Mouse (Mus musculus): ENCODE measurements around the gene Sh3pxd2b. TPM values are rescaled to one million over a fixed set of nuclear protein-coding genes. Genes with fewer than 3 reads are reported as not detected.

Sh3pxd2b gene
- polyA plus RNA-seq, 1 experiment, result not detected

DNA sequence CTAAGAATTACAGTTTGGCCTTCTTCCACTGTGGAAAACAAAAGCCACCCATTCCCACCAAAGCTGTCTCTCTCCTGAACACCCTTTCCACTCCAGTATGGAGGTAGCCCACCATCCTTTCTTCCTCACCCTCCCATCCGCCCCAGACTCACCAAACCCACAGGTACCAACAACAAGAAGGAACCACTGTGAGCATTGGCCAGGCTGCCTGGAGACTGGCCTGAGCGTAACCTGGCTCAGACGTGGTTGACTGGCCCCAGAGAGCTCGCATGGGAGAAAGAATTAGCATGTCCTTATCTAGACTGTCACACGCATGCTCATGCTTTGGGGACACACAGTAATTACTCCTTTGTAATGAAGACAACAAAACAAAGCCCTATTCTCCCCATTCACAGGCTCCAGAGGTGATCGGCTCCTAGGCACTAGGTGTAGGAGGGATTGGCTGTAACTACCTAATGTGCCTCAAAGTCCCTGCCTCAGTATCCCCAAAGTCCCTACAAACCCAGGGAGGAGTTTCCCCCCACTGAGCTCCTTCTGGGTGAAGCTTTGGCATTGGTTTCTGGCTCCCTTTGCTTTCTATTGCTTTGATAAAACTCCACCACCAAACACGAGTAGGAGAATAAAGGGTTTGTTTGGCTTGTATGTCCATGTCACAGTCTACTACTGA is 36.6 kb downstream of the Sh3pxd2b start:
- TF ChIP-seq GATA1 (IDR thresholded peaks at IDR 0.05; ENCODE audit: low read length), result no peak

DNA sequence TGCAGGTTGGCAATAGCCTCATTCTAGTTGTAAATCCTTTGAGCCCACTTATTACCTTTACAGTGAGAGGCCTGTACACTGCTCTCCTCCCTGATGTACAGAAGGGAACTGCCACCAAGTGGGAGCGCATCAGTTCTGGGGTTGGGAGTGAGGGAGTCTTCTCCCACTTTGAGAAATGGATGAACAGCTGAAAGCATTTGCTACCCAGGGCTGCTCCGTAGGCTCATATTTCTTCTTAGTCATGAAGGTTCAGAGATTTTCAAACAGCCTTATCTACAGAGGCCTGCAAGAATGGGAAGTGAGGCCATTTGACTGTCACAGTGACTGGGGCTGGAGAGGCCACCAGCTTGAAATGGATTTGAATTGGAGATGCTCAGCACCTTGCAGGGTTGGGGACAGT is 38.4 kb downstream of the Sh3pxd2b start:
- no peak for TF ChIP-seq GATA1 (IDR thresholded peaks at IDR 0.05; ENCODE audit: low read length)

DNA sequence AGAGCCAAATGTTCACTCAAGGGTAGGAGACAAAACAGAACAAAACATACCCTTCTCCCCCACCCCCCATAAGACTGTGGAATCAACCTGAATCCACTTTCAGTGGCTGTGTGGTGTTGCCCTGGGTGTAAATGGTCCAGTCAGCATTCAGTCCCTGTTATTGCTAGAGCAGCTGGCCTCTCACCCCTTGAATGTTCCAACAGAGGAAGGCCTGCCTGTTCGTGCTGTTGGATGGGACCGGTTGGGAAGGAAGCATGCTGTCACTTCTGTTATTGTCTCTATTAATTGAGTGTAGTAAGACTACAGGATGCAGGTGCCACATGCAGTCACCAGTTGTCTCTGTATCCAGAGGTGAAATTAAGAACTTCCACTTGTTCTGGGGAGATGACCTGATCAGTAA is 40.4 kb downstream of the Sh3pxd2b start:
- no peak for TF ChIP-seq GATA1 (IDR thresholded peaks at IDR 0.05; ENCODE audit: low read length)

GRCm38 (mm10) chr11:32393095-32393494 is 45.5 kb downstream of the Sh3pxd2b start:
- no peak for TF ChIP-seq GATA1 (IDR thresholded peaks at IDR 0.05; ENCODE audit: low read length)

DNA sequence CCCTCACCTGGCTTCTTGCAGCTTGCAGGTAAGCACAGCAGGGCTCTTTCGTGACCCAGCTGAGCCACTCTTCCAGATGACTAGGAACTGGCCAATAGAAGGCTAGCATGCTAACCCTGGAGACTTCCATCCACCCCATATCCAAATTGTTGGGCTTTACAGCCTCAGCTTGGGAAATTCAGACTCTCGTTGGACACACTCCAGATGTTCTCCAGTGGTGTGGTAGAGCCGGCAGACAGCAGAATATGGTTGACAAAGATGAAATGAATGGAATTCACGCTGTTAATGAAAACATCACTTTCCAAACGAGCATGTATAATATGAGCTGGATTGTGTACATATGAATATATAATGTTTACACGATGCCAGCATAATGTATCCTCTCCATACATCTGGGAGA is 48.2 kb downstream of the Sh3pxd2b start:
- TF ChIP-seq GATA1 (IDR thresholded peaks at IDR 0.05; ENCODE audit: low read length), result no peak

GRCm38 (mm10) chr11:32398446-32398845 is 50.8 kb downstream of the Sh3pxd2b start:
- no peak for TF ChIP-seq GATA1 (IDR thresholded peaks at IDR 0.05; ENCODE audit: low read length)

- TF ChIP-seq GATA1 (IDR thresholded peaks at IDR 0.05; ENCODE audit: low read length), result no peak
Observed at GRCm38 (mm10) chr11:32399261-32399660, 51.6 kb downstream of the Sh3pxd2b start.

DNA sequence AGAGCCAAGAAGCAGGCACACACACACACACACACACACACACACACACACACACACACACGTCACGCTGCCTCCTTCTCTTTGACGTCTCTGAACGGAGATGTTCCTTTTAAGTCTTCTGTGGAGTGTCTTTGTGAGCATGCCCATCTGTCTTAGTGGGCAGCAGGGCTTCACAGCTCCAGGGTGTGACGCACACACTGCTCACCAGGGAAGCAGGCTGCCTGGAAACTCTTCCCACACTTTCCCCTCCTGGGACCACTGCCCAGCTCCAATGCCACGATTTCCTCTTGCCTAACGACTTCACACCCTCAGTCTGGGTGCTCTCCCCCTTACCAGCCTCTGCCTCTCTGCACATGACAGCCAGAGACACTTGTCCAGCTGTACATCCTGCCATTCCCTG is 55.1 kb downstream of the Sh3pxd2b start:
- no peak for TF ChIP-seq GATA1 (IDR thresholded peaks at IDR 0.05; ENCODE audit: low read length)

GRCm38 (mm10) chr11:32404708-32405107 is 57.1 kb downstream of the Sh3pxd2b start:
- TF ChIP-seq GATA1 (IDR thresholded peaks at IDR 0.05; ENCODE audit: low read length), result no peak

DNA sequence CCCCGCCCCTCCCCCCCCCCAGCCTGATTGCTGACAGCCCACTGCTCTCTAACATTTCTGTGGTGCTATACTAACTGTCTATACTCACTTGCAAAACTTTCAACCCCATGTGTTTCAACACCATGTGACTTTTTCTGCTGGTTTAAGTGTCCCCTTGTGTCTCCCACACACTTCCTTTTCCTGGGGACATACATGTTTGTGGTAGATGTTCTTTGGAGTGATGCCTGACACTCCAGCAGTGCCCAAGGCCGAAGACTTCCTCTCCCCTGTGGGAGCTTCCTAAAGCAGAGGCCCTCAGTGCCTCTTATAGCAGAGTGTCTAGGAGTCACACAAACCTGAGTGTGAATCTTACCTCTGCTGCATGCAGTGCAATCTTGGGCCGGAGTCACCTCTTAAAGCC is 60.2 kb downstream of the Sh3pxd2b start:
- TF ChIP-seq GATA1 (IDR thresholded peaks at IDR 0.05; ENCODE audit: low read length), result no peak

GRCm38 (mm10) chr11:32409052-32409451 is 61.4 kb downstream of the Sh3pxd2b start:
- TF ChIP-seq GATA1 (IDR thresholded peaks at IDR 0.05; ENCODE audit: low read length), result no peak

DNA sequence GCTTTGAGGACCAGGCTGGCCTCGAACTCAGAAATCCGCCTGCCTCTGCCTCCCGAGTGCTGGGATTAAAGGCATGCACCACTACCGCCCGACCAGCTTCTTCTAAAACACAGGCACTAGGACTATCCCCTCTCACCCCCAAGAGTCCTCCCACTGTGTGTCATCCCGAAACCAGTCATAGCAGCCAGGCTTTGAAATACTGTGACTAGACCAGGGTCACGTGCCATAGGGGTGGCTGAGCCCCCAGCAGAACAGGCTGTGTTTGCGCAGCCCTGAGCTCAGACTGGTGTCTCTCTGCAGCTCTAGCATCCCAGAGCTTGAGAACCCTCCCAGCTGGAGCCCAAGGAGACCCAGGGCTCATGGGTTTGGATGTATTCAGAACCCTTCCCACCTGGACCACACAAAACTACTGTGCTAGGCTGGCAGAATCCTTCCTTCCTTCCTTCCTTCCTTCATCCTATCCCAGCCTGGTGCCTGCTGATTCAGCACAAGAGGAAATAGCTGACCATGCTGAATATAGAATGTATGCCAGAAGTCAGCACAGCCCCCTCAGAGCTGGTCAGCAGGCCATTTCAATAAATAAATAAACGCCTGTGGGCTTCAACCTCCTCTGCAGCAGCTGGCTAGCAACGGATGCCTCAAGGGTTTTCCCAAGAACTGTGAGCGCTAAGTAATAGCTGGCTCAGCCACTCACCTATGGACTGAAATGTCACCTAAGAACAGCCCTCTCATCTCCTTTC is 62.4 kb downstream of the Sh3pxd2b start:
- no peak for TF ChIP-seq GATA1 (IDR thresholded peaks at IDR 0.05; ENCODE audit: low read length)

GRCm38 (mm10) chr11:32420001-32420400 is 72.4 kb downstream of the Sh3pxd2b start:
- no peak for TF ChIP-seq GATA1 (IDR thresholded peaks at IDR 0.05; ENCODE audit: low read length)

DNA sequence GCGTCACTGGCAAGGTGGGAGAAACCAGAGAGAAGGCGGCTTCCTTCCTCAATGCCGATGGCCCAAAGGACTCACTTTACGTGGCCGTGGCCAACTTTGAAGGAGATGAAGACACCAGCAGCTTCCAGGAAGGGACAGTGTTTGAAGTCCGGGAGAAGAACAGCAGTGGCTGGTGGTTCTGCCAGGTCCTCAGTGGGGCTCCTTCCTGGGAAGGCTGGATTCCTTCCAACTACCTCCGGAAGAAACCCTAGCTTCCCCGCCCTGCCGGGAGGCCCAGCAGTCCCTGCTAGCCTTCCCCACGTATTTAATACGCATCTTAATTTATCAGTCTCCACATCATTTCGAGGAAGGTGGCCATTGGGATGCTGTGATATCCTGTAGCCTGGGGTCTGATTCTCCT is 75.7 kb downstream of the Sh3pxd2b start:
- no peak for TF ChIP-seq GATA1 (IDR thresholded peaks at IDR 0.05; ENCODE audit: low read length)

DNA sequence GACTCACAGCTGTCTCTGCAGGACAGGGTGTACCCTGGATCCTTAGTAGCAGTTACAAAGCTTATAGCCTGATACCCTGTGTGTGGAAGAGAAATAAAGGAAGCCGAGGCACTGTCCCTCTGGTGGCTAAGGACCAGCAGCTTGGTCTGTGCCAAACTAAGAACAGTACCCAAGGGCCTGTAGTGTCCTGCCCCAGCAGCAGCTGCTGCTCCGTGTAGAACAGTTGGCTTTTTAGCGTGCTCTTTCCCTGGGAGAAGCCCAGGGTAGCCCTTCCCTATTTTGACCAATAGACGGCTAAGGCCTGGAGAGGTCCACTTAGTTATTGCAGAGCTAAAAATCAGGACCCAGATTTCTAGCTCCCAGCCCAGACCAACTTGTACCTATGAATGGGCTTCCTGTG is 77.0 kb downstream of the Sh3pxd2b start:
- no peak for TF ChIP-seq GATA1 (IDR thresholded peaks at IDR 0.05; ENCODE audit: low read length)

GRCm38 (mm10) chr11:32425043-32425658 is 77.5 kb downstream of the Sh3pxd2b start:
- TF ChIP-seq GATA1 (IDR thresholded peaks at IDR 0.05; ENCODE audit: low read length), result no peak

DNA sequence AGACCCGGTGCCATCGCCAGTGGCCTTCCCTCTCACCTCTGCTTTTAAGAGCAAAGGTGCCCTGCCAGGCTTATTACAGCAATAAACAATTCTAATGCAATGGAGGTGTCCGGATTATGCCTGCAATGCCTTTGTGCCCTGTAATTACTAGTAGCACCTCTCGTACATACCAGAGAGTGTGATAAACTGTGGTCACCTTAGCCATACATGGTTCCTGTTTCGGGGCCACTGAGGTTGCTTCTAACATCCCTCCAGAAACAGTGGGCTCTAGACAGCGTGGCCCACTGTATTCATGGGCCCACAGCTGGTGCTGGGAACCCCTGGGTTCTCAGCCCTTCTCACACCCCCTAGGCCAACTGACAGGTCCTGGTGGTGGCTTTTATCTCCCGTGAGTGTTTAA is 79.9 kb downstream of the Sh3pxd2b start:
- no peak for TF ChIP-seq GATA1 (IDR thresholded peaks at IDR 0.05; ENCODE audit: low read length)
